Mouse (Mus musculus) fibroblast of lung, adult 2 months (primary cell): Measurements from ENCODE around the gene Fstl3.
"Not testable (repeated sequence)": the region's sequence is repeated elsewhere in the genome, so short reads cannot be mapped to it uniquely, and the experiment has no call there.

Experiments
- DNase-seq: peaks from one replicate; pipeline ENCODE4 v3.0.0-alpha.2; 2011; ENCODE audit warnings: low read depth

Gene Fstl3

GRCm38 (mm10) chr10:79777103-79777531, at the start of gene Fstl3:
Fstl3 (plus strand) TSS chr10:79777272.
- DNase-seq: no peak

- DNase-seq: no peak
These were observed 48.5 kb upstream of the Fstl3 start for GRCm38 (mm10) chr10:79728323-79729249.

GRCm38 (mm10) chr10:79729357-79729965, 47.6 kb upstream of the Fstl3 start:
- DNase-seq: no peak

- no peak for DNase-seq
These were observed 44.6 kb upstream of the Fstl3 start for GRCm38 (mm10) chr10:79732500-79732899.

GRCm38 (mm10) chr10:79733847-79734246, 43.2 kb upstream of the Fstl3 start:
- DNase-seq: no peak

GRCm38 (mm10) chr10:79735361-79735760, 41.7 kb upstream of the Fstl3 start:
- DNase-seq: no peak

GRCm38 (mm10) chr10:79736706-79737105, 40.4 kb upstream of the Fstl3 start:
- DNase-seq: no peak

- no peak for DNase-seq
These were observed 38.8 kb upstream of the Fstl3 start for GRCm38 (mm10) chr10:79738259-79738658.

- no peak for DNase-seq
These were observed 37.8 kb upstream of the Fstl3 start for GRCm38 (mm10) chr10:79739234-79739633.

- no peak for DNase-seq
These were observed 36.2 kb upstream of the Fstl3 start for GRCm38 (mm10) chr10:79740863-79741262.

- DNase-seq: no peak
These were observed 33.9 kb upstream of the Fstl3 start for GRCm38 (mm10) chr10:79743161-79743560.

GRCm38 (mm10) chr10:79743650-79744365, 33.3 kb upstream of the Fstl3 start:
- DNase-seq: no peak

- no peak for DNase-seq
These were observed 31.7 kb upstream of the Fstl3 start for GRCm38 (mm10) chr10:79745411-79745810.

- peak; percentile 98 for DNase-seq
These were observed 30.9 kb upstream of the Fstl3 start, which contains the start of gene Polrmt for GRCm38 (mm10) chr10:79745898-79746773. Polrmt (minus strand) TSS chr10:79746581.

GRCm38 (mm10) chr10:79746774-79747151, 30.3 kb upstream of the Fstl3 start:
- DNase-seq: no peak

GRCm38 (mm10) chr10:79748496-79748895, 28.6 kb upstream of the Fstl3 start:
- no peak for DNase-seq

GRCm38 (mm10) chr10:79754856-79755516, 22.1 kb upstream of the Fstl3 start, which contains the start of gene Fgf22:
Fgf22 (plus strand) TSS chr10:79755076.
- no peak for DNase-seq

GRCm38 (mm10) chr10:79755854-79756253, 21.2 kb upstream of the Fstl3 start:
- DNase-seq: no peak

- DNase-seq: no peak
These were observed 20.4 kb upstream of the Fstl3 start for GRCm38 (mm10) chr10:79756660-79757059.

- DNase-seq: not testable (repeated sequence)
These were observed 17.4 kb upstream of the Fstl3 start for GRCm38 (mm10) chr10:79759675-79760074.

- no peak for DNase-seq
These were observed 16.4 kb upstream of the Fstl3 start for GRCm38 (mm10) chr10:79760603-79761143.
